In the genomic region with DNA sequence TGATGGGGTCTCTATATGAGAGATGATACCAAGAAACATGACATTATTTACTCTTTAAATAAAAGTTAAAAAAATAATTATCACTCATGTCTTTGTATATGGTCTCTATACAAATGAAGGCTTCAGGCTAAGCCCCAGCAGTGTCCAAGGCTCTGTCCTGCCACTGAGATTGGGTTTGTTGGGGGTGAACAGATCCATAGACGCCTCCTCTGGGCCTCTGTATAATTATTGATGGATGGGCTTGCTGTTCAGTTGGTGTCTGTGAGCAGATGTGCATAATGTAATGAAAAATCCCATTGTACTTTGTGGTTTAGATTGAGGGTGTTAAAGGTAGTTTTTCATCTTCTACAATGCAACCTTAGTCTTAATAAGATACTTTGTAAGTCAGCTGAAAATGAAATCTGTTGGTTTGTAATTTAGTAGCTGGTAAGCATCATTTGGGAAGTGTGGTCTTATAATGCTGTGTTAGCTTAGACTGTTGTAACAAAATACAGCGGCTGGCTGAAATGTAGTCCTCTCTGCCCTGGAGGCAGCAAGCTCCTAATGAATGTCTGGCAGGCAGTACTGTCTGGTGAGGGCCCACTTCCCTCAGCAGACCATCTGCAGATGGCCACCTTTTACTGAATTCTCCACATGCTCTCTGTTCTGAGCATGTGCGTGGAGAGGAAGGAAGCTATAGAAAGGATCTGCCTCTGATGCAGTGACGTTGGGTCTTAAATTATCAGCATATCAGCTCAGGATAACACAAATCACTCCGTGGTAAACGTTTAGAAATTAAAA, we compare ENCODE assay signal across 10 mouse cellular contexts.
DNase-seq lines count a peak whose midpoint lies in the region; ATAC-seq and TF ChIP-seq lines count a peak whose summit lies in the region.
"Had no signal": no experiment of that assay in that cellular context is flagged by ENCODE, and none has a peak within 500 bp of the region (broad histone marks: within the 10 kb centered on the region; RNA-seq: fewer than 3 reads in every experiment).

No protein-coding gene starts in this region.

- TF ChIP-seq CTCF in kidney, adult 2 months (conservative IDR thresholded peaks at IDR 0.05; ENCODE audit: insufficient read depth, insufficient read length, low read depth, low read length), result no peak

- no peak for TF ChIP-seq POLR2A in kidney, adult 2 months (IDR thresholded peaks at IDR 0.05; ENCODE audit: low read depth, low read length)

- H3K9ac ChIP-seq in forebrain, embryonic 13.5 days, result no peak overlapping the region
- H3K9ac ChIP-seq in embryonic facial prominence, embryonic 14.5 days (ENCODE audit: low read depth, low read length), result no peak overlapping the region
- H3K9ac ChIP-seq in intestine, embryonic 16.5 days (ENCODE audit: low read depth, low read length), result no peak overlapping the region

- ATAC-seq in forebrain, embryonic 13.5 days, result peak; percentile 74
- ATAC-seq in embryonic facial prominence, embryonic 14.5 days (ENCODE audit: low read depth), result peak; percentile 74
- peak; percentile 51 for ATAC-seq in intestine, embryonic 16.5 days

- H3K36me3 ChIP-seq in forebrain, embryonic 13.5 days (ENCODE audit: poor library complexity, severe bottlenecking), result no peaks in the 10 kb centered on the region
- H3K36me3 ChIP-seq in forebrain, embryonic 10.5 days (replicated peaks), result no peaks in the 10 kb centered on the region
- no peaks in the 10 kb centered on the region for H3K36me3 ChIP-seq in embryonic facial prominence, embryonic 14.5 days (ENCODE audit: control insufficient read depth, insufficient read depth, low read length)
- no peaks in the 10 kb centered on the region; the same call in 1 of the 2 replicates for H3K36me3 ChIP-seq in intestine, embryonic 16.5 days (ENCODE audit: control insufficient read depth, insufficient read depth, low read length)
- H3K36me3 ChIP-seq in kidney, adult 2 months (ENCODE audit: control insufficient read depth, insufficient read depth, low read length), result no peaks in the 10 kb centered on the region

- no peak overlapping the region; the same call in 1 of the 2 replicates for H3K27ac ChIP-seq in forebrain, embryonic 13.5 days
- no peak overlapping the region for H3K27ac ChIP-seq in forebrain, embryonic 10.5 days
- H3K27ac ChIP-seq in embryonic facial prominence, embryonic 14.5 days (replicated peaks; ENCODE audit: low read depth, low read length), result peak overlapping the region; percentile 22; the same call in 1 of the 2 replicates
- H3K27ac ChIP-seq in intestine, embryonic 16.5 days (ENCODE audit: low read length), result no peak overlapping the region
- no peak overlapping the region for H3K27ac ChIP-seq in kidney, adult 2 months (ENCODE audit: insufficient read depth, low read depth, low read length)

- WGBS in forebrain, embryonic 13.5 days, result 67% methylated on average over 6 of the region's 6 CpGs
- WGBS in forebrain, embryonic 10.5 days, result 72% methylated on average over 6 of the region's 6 CpGs
- WGBS in embryonic facial prominence, embryonic 14.5 days, result 42% methylated on average over 6 of the region's 6 CpGs
- 50% methylated on average over 6 of the region's 6 CpGs for WGBS in intestine, embryonic 16.5 days
- WGBS in kidney, adult 2 months, result 70% methylated on average over 6 of the region's 6 CpGs

- no peaks in the 10 kb centered on the region for H3K27me3 ChIP-seq in forebrain, embryonic 13.5 days
- H3K27me3 ChIP-seq in forebrain, embryonic 10.5 days (ENCODE audit: poor library complexity, severe bottlenecking), result no peaks in the 10 kb centered on the region
- no peaks in the 10 kb centered on the region for H3K27me3 ChIP-seq in embryonic facial prominence, embryonic 14.5 days (replicated peaks; ENCODE audit: control insufficient read depth, insufficient read depth, low read length)
- H3K27me3 ChIP-seq in intestine, embryonic 16.5 days (replicated peaks; ENCODE audit: control insufficient read depth, insufficient read depth, low read length), result no peaks in the 10 kb centered on the region
- no peaks in the 10 kb centered on the region for H3K27me3 ChIP-seq in kidney, adult 2 months (replicated peaks; ENCODE audit: control insufficient read depth, insufficient read depth, low read length)
- H3K27me3 ChIP-seq: CH12.LX had no signal

- DNase-seq in forebrain, embryonic 10.5 days (ENCODE audit: extremely low spot score, low spot score), result no peak
- peak; percentile 35 for DNase-seq in MN1 (ENCODE audit: low spot score)
- DNase-seq in embryonic facial prominence, embryonic 14.5 days (ENCODE audit: low spot score), result peak; percentile 65
- DNase-seq in thymus, postnatal 4 days, result no peak
- no peak for DNase-seq in kidney, adult 2 months
- no peak for DNase-seq in adrenal gland, postnatal 4 days (ENCODE audit: low spot score in 2 of 2)

- no peak overlapping the region for H3K4me3 ChIP-seq in forebrain, embryonic 13.5 days
- no peak overlapping the region for H3K4me3 ChIP-seq in forebrain, embryonic 10.5 days
- no peak overlapping the region for H3K4me3 ChIP-seq in embryonic facial prominence, embryonic 14.5 days (ENCODE audit: low read depth, low read length)
- no peak overlapping the region for H3K4me3 ChIP-seq in intestine, embryonic 16.5 days (ENCODE audit: low read length)
- H3K4me3 ChIP-seq in kidney, adult 2 months (ENCODE audit: insufficient read depth, low read depth, low read length), result no peak overlapping the region
- H3K4me3 ChIP-seq: myocyte had no signal

- peaks cover 6% of the 10 kb centered on the region for H3K4me1 ChIP-seq in forebrain, embryonic 13.5 days
- H3K4me1 ChIP-seq in forebrain, embryonic 10.5 days, result peaks cover 7% of the 10 kb centered on the region
- H3K4me1 ChIP-seq in embryonic facial prominence, embryonic 14.5 days (ENCODE audit: control insufficient read depth, insufficient read depth, low read length), result peaks cover 10% of the 10 kb centered on the region; the same call in 1 of the 2 replicates
- peaks cover 9% of the 10 kb centered on the region; the same call in 1 of the 2 replicates for H3K4me1 ChIP-seq in intestine, embryonic 16.5 days (ENCODE audit: control insufficient read depth, insufficient read depth, low read length)
- H3K4me1 ChIP-seq in kidney, adult 2 months (ENCODE audit: control insufficient read depth, insufficient read depth, low read length), result no peaks in the 10 kb centered on the region

- no peaks in the 10 kb centered on the region for H3K9me3 ChIP-seq in forebrain, embryonic 13.5 days (replicated peaks)
- H3K9me3 ChIP-seq in forebrain, embryonic 10.5 days, result no peaks in the 10 kb centered on the region
- H3K9me3 ChIP-seq in embryonic facial prominence, embryonic 14.5 days (ENCODE audit: control insufficient read depth, low read length), result no peaks in the 10 kb centered on the region
- H3K9me3 ChIP-seq in intestine, embryonic 16.5 days (ENCODE audit: control insufficient read depth, low read length), result no peaks in the 10 kb centered on the region

- no peak overlapping the region for H3K4me2 ChIP-seq in forebrain, embryonic 13.5 days
- no peak overlapping the region for H3K4me2 ChIP-seq in embryonic facial prominence, embryonic 14.5 days (ENCODE audit: low read depth, low read length)
- H3K4me2 ChIP-seq in intestine, embryonic 16.5 days (ENCODE audit: low read depth, low read length), result no peak overlapping the region

Comparison
In these comparisons a context has a peak if more than half of its experiments do, and no peak if none do; other contexts are left out.
1. DNase-seq: peak in MN1 (single experiment) and embryonic facial prominence, embryonic 14.5 days (single experiment); none in forebrain, embryonic 10.5 days (single experiment), thymus, postnatal 4 days (single experiment), kidney, adult 2 months (single experiment) and adrenal gland, postnatal 4 days (0 of 2).
2. Peak in every context shown above with its lines, with median percentiles within 50 percentile points of each other: ATAC-seq.